Mouse (Mus musculus): Measurements from ENCODE around the gene Slc47a2.

DNA sequence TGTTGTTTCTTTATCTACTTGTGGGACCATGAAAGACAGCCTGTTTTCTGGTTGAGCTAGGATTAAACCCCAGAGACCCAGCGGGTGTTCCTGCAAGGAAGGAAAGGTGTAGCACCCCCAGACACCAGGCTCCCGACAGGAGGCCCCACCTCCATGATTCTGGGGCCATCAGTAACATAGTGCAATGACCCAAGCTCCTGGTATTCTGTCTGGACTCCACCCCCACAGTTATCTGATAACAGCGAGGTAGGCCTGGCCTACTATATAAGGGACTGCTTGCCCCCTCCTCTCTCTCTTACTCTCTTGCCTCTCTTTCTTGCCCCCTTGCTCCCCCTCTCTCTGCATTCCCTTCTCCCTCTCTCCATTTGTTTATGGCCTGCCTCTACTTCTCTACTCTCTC lies 42.5 kb downstream of the Slc47a2 start:
- no peak for TF ChIP-seq ZC3H11A (IDR thresholded peaks at IDR 0.05; ENCODE audit: borderline replicate concordance, low read depth, low read length)
- no peak for TF ChIP-seq HCFC1 (IDR thresholded peaks at IDR 0.05; ENCODE audit: borderline replicate concordance, insufficient read depth, low read length)
- TF ChIP-seq CHD2 (IDR thresholded peaks at IDR 0.05; ENCODE audit: low read depth, low read length), result no peak
- no peak for TF ChIP-seq ZNF384 (IDR thresholded peaks at IDR 0.05; ENCODE audit: low read depth, low read length)
